Mouse (Mus musculus): ENCODE results near the gene Ppp6r2. TPM values are rescaled to one million over a fixed set of nuclear protein-coding genes. Genes with fewer than 3 reads are reported as not detected.

Gene Ppp6r2
- polyA plus RNA-seq, 1 experiment from 2014 or later, result 23.9 TPM

DNA sequence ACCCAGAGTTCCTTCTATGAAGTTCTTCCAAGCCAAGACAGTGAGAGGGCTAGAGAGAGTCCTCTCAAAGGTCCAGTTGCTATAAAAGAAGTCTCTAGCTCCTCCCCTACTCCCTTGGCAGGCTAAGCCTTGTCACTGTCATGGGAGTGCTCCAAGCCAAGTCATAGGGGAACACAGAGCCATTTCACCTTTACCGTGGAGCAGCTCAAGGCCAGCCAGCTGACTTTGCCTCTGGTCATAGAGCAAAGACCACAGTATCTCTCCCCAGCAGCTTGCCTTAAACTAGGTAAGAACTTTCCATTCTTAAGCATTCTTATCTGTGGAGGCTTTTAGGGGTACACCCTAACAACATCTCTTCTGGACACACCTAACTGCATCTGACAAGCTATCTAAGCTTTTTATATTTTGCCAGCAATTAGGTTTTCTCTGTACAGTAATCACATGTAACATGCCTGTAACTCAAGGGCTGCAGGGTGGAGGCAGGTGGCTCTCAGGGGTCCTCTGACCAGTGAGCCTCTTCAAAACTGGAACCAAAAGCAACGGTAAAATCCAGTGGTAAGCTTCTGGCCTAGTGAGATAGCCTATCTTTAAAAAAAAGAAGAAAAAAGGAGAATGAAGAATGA is 4.4 kb downstream of the Ppp6r2 start:
- Histone ChIP-seq H3K27ac (no peak overlapping the region), H3K4me2 (replicated peaks) (no peak overlapping the region), H3K4me3 (replicated peaks) (no peak overlapping the region), H3K9me3 (no peaks in the 10 kb centered on the region), H3K27me3 (replicated peaks) (no peaks in the 10 kb centered on the region), H3K9ac (no peak overlapping the region), H3K4me1 (replicated peaks) (peaks cover 6% of the 10 kb centered on the region; the same call in 1 of the 2 replicates), H3K36me3 (peaks cover 6% of the 10 kb centered on the region)
- 87% methylated on average over 2 of the region's 2 CpGs for whole genome bisulfite sequencing
- ATAC-seq, result no peak

- no peak overlapping the region for H3K9ac ChIP-seq
- ATAC-seq, result no peak
- no peak overlapping the region for H3K4me3 ChIP-seq (replicated peaks)
- no peak overlapping the region for H3K4me2 ChIP-seq (replicated peaks)
- H3K27me3 ChIP-seq (replicated peaks), result no peaks in the 10 kb centered on the region
- no peaks in the 10 kb centered on the region for H3K4me1 ChIP-seq (replicated peaks)
- WGBS, result 44% methylated on average over 2 of the region's 2 CpGs
- H3K27ac ChIP-seq, result no peak overlapping the region
- H3K9me3 ChIP-seq, result no peaks in the 10 kb centered on the region
- no peaks in the 10 kb centered on the region for H3K36me3 ChIP-seq
Observed at GRCm38 (mm10) chr15:89233586-89233985, 22.2 kb downstream of the Ppp6r2 start.

DNA sequence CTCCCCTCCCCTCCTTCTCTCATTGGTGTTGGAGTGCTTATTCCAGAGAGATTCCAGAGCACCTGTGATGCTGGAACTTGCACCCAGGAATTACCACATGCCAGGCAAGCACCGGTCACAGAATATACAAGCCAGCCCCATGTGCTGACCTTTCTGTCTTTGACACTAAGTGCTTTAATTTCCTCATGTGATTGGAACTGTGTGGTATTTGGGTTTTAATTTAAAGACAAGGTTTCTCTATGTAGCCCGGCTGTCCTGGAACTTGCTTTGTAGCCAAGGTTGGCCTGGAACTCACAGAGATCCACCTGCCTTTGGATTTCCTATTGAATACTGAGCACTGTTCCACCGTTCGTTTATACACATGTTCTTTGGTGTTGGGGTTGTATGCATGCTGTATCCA is 22.7 kb downstream of the Ppp6r2 start:
- 79% methylated on average over 4 of the region's 4 CpGs for WGBS
- Histone ChIP-seq H3K4me3 (replicated peaks) (no peak overlapping the region), H3K36me3 (no peaks in the 10 kb centered on the region), H3K9ac (no peak overlapping the region), H3K9me3 (no peaks in the 10 kb centered on the region), H3K27me3 (replicated peaks) (no peaks in the 10 kb centered on the region), H3K4me2 (replicated peaks) (no peak overlapping the region), H3K4me1 (replicated peaks) (no peaks in the 10 kb centered on the region), H3K27ac (no peak overlapping the region)
- no peak for ATAC-seq

GRCm38 (mm10) chr15:89239751-89240392 is 28.5 kb downstream of the Ppp6r2 start:
- ATAC-seq, result no peak
- H3K9me3 ChIP-seq, result no peaks in the 10 kb centered on the region
- H3K4me1 ChIP-seq (replicated peaks), result no peaks in the 10 kb centered on the region
- no peak overlapping the region for H3K9ac ChIP-seq
- H3K27me3 ChIP-seq (replicated peaks), result no peaks in the 10 kb centered on the region
- H3K4me3 ChIP-seq (replicated peaks), result no peak overlapping the region
- no peaks in the 10 kb centered on the region for H3K36me3 ChIP-seq
- WGBS, result 60% methylated on average over 3 of the region's 3 CpGs
- H3K27ac ChIP-seq, result no peak overlapping the region
- no peak overlapping the region for H3K4me2 ChIP-seq (replicated peaks)

GRCm38 (mm10) chr15:89241025-89241424 is 29.7 kb downstream of the Ppp6r2 start:
- 63% methylated on average over 2 of the region's 2 CpGs for WGBS

DNA sequence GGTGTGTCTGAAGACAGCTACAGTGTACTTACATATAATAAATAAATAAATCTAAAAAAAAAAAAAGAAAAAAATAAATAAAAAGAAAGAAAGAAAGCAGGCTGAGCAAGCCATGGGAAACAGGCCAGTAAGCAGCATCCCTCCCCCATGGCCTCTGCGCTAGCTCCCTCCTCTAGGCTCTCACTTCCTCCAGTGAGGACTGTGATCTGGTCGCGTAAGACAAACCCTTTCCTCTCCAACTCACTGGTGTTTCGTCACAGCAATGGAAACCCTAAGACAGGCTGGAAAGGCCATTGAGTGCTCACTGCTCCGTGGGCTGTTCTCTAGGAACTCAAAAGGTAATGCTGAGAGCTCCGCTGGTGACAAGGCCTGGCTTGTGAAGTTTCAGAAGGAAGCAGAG is 37.7 kb downstream of the Ppp6r2 start:
- Histone ChIP-seq H3K4me3 (replicated peaks) (no peak overlapping the region), H3K4me1 (replicated peaks) (no peaks in the 10 kb centered on the region), H3K27ac (no peak overlapping the region), H3K4me2 (replicated peaks) (no peak overlapping the region), H3K9ac (no peak overlapping the region), H3K27me3 (replicated peaks) (no peaks in the 10 kb centered on the region), H3K36me3 (no peaks in the 10 kb centered on the region), H3K9me3 (no peaks in the 10 kb centered on the region)
- no peak for ATAC-seq
- WGBS, result 81% methylated on average over 6 of the region's 6 CpGs

More at GRCm38 (mm10) chr15:89241025-89241424, 29.7 kb downstream of the Ppp6r2 start:
- Histone ChIP-seq H3K27ac (no peak overlapping the region), H3K4me3 (replicated peaks) (no peak overlapping the region), H3K27me3 (replicated peaks) (no peaks in the 10 kb centered on the region), H3K9ac (no peak overlapping the region), H3K9me3 (no peaks in the 10 kb centered on the region), H3K36me3 (no peaks in the 10 kb centered on the region), H3K4me1 (replicated peaks) (no peaks in the 10 kb centered on the region), H3K4me2 (replicated peaks) (no peak overlapping the region)
- no peak for ATAC-seq

DNA sequence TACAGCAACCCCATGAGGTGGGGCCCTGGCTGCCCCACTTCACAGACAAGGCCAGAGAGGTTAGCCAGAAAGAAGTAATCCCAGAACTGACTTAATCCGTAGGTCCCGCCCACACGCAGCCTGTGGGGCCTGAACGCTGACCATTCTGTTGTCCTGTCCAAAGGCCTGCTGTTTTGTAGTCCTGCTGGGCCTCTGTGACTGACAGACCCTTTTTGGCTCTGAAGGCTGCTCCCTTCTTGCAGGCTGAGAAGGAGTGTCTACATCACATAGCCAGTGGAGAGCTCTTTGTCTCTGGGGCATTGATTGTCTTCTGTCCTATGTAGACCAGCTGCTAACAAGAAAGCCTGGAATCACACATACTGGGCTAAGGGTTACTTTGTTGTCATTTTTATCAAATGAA is 44.0 kb downstream of the Ppp6r2 start:
- 0 out of 2 replicates have a peak, but pooled peaks cover 4% of the 10 kb centered on the region for H3K36me3 ChIP-seq
- no peaks in the 10 kb centered on the region for H3K27me3 ChIP-seq (replicated peaks)
- ATAC-seq, result no peak

DNA sequence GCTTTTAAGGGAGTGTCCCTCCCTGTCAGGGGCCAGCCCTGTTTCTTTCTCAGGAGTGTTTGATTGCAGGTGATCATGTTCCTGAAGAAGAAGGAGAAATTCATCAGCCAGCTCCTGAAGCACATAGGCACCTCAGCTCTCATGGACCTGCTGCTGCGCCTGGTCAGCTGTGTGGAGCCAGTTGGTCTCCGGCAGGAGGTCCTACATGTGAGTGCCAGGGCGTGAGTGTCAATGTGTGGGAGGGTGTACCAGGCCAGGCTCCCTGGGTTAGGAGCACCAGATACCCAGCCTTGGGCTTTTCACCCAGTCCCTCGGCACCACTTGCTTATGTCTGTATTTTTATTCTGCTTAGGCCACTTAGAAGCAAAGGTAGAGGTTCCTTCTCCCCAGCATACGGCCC is 47.6 kb downstream of the Ppp6r2 start:
- 94% methylated on average over 5 of the region's 5 CpGs for WGBS
- Histone ChIP-seq H3K27ac (no peak overlapping the region), H3K4me1 (replicated peaks) (no peaks in the 10 kb centered on the region), H3K9ac (no peak overlapping the region), H3K27me3 (replicated peaks) (no peaks in the 10 kb centered on the region), H3K36me3 (0 out of 2 replicates have a peak, but pooled peaks cover 7% of the 10 kb centered on the region), H3K4me3 (replicated peaks) (no peak overlapping the region), H3K9me3 (no peaks in the 10 kb centered on the region), H3K4me2 (replicated peaks) (no peak overlapping the region)
- no peak for ATAC-seq

More for the DNA sequence above, 44.0 kb downstream of the Ppp6r2 start:
- Histone ChIP-seq H3K4me1 (replicated peaks) (no peaks in the 10 kb centered on the region), H3K27ac (no peak overlapping the region), H3K4me3 (replicated peaks) (no peak overlapping the region), H3K9ac (no peak overlapping the region), H3K9me3 (no peaks in the 10 kb centered on the region), H3K4me2 (replicated peaks) (no peak overlapping the region)
- WGBS, result 93% methylated on average over 4 of the region's 4 CpGs

GRCm38 (mm10) chr15:89264485-89264884 is 53.1 kb downstream of the Ppp6r2 start:
- 72% methylated on average over 5 of the region's 5 CpGs for WGBS
- H3K27me3 ChIP-seq (replicated peaks), result no peaks in the 10 kb centered on the region
- H3K4me2 ChIP-seq (replicated peaks), result no peak overlapping the region
- ATAC-seq, result no peak
- no peak overlapping the region for H3K27ac ChIP-seq
- no peak overlapping the region for H3K9ac ChIP-seq
- H3K4me3 ChIP-seq (replicated peaks), result no peak overlapping the region
- H3K9me3 ChIP-seq, result no peaks in the 10 kb centered on the region
- peaks cover 9% of the 10 kb centered on the region for H3K36me3 ChIP-seq
- H3K4me1 ChIP-seq (replicated peaks), result no peaks in the 10 kb centered on the region

DNA sequence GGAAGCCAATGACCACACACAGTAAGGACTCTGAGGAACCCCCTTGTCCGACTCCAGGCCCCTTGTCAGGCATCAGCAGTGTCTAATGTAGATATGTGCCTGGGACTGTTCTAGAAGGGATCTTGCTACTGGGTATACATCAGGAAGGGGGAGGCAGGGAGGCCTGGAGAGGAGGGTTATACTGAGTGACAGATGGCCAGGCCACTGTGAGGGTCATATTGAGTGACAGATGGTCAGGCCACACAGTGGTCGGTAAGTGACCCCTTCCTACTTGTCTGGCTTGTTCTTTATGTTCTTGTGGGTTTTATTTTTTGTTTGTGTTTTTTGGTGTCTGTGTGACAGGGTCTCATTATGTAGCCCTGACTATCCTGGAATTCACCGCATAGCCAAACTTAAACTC is 64.1 kb downstream of the Ppp6r2 start:
- no peak overlapping the region for H3K4me2 ChIP-seq (replicated peaks)
- H3K36me3 ChIP-seq, result 0 out of 2 replicates have a peak, but pooled peaks cover 8% of the 10 kb centered on the region
- H3K27ac ChIP-seq, result no peak overlapping the region
- H3K27me3 ChIP-seq (replicated peaks), result no peaks in the 10 kb centered on the region
- no peaks in the 10 kb centered on the region for H3K4me1 ChIP-seq (replicated peaks)
- ATAC-seq, result no peak
- no peaks in the 10 kb centered on the region for H3K9me3 ChIP-seq
- H3K4me3 ChIP-seq (replicated peaks), result no peak overlapping the region
- 84% methylated on average over 3 of the region's 3 CpGs for WGBS
- H3K9ac ChIP-seq, result no peak overlapping the region

GRCm38 (mm10) chr15:89277366-89277765 is 66.0 kb downstream of the Ppp6r2 start:
- WGBS, result 90% methylated on average over 4 of the region's 4 CpGs
- peaks cover 16% of the 10 kb centered on the region; the same call in 1 of the 2 replicates for H3K36me3 ChIP-seq

DNA sequence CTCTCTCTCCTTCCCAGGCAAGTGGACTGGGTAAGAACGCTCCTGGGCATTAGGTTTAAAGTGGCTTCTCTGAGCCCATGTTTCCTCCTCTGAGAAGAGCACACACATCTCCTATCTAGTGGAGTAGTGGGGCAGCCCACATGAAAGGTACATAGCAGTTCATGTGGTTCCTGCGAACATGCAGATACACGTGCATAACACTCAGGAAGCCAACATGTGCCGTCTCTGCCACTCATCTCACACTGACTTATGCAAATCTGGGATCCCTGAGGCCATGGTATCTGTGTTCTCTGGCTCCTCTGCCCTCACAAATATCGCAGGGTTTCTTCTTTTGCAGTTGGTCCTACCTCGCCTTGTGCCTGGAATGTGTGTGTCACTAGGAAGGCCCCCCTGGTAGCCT is 71.2 kb downstream of the Ppp6r2 start:
- peaks cover 18% of the 10 kb centered on the region; the same call in 1 of the 2 replicates for H3K36me3 ChIP-seq
- no peak overlapping the region for H3K4me2 ChIP-seq (replicated peaks)
- no peaks in the 10 kb centered on the region for H3K4me1 ChIP-seq (replicated peaks)
- H3K9me3 ChIP-seq, result no peaks in the 10 kb centered on the region
- no peak for ATAC-seq
- no peaks in the 10 kb centered on the region for H3K27me3 ChIP-seq (replicated peaks)
- no peak overlapping the region for H3K9ac ChIP-seq
- H3K4me3 ChIP-seq (replicated peaks), result no peak overlapping the region
- 90% methylated on average over 6 of the region's 6 CpGs for WGBS
- H3K27ac ChIP-seq, result no peak overlapping the region

More at GRCm38 (mm10) chr15:89277366-89277765, 66.0 kb downstream of the Ppp6r2 start:
- Histone ChIP-seq H3K9me3 (no peaks in the 10 kb centered on the region), H3K27ac (no peak overlapping the region), H3K4me3 (replicated peaks) (no peak overlapping the region), H3K4me2 (replicated peaks) (no peak overlapping the region), H3K27me3 (replicated peaks) (no peaks in the 10 kb centered on the region), H3K9ac (no peak overlapping the region), H3K4me1 (replicated peaks) (no peaks in the 10 kb centered on the region)
- ATAC-seq, result no peak

DNA sequence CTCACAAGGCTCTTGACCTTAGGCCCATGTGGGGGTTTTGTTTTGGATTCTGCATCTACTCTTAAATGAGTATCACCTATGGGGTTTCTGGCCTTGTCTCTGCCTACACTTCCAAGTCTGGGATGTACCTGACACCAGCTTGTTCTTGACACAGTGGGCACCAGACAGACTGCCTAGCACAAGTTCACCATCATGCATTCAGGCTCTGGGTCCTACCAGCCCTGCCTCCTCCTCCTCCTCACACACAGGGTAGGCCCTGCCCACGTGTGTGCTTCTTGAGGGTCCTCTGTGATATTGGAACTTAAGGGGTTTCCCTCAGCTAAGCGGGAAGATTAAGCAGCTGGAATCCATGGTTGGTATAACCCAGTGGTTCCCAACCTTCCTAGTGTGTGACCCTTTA is 72.7 kb downstream of the Ppp6r2 start:
- Histone ChIP-seq H3K27me3 (replicated peaks) (no peaks in the 10 kb centered on the region), H3K4me2 (replicated peaks) (no peak overlapping the region), H3K27ac (no peak overlapping the region), H3K9ac (no peak overlapping the region), H3K9me3 (no peaks in the 10 kb centered on the region), H3K4me3 (replicated peaks) (no peak overlapping the region), H3K36me3 (peaks cover 28% of the 10 kb centered on the region), H3K4me1 (replicated peaks) (no peaks in the 10 kb centered on the region)
- WGBS, result 76% methylated on average over 2 of the region's 2 CpGs
- no peak for ATAC-seq
